Mouse (Mus musculus): ENCODE data around the gene Myl4.
"Not testable (repeated sequence)": the region's sequence is repeated elsewhere in the genome, so short reads cannot be mapped to it uniquely, and the experiment has no call there.

The Myl4 gene

GRCm38 (mm10) chr11:104571373-104571772 is 20.9 kb downstream of the Myl4 start:
- not testable (repeated sequence) for DNase-seq (ENCODE audit: low spot score in 2 of 2)

GRCm38 (mm10) chr11:104572091-104572490 is 21.6 kb downstream of the Myl4 start:
- no peak for DNase-seq (ENCODE audit: low spot score in 2 of 2)

GRCm38 (mm10) chr11:104572566-104572965 is 22.1 kb downstream of the Myl4 start:
- DNase-seq (ENCODE audit: low spot score in 2 of 2), result no peak

- DNase-seq (ENCODE audit: low spot score in 2 of 2), result no peak
These were observed 26.5 kb downstream of the Myl4 start for GRCm38 (mm10) chr11:104576772-104577612.

GRCm38 (mm10) chr11:104578074-104578473 is 27.6 kb downstream of the Myl4 start:
- no peak for DNase-seq (ENCODE audit: low spot score in 2 of 2)

GRCm38 (mm10) chr11:104579084-104579483 is 28.6 kb downstream of the Myl4 start:
- no peak for DNase-seq (ENCODE audit: low spot score in 2 of 2)

GRCm38 (mm10) chr11:104579575-104579974 is 29.1 kb downstream of the Myl4 start:
- no peak for DNase-seq (ENCODE audit: low spot score in 2 of 2)

GRCm38 (mm10) chr11:104580091-104580490 is 29.6 kb downstream of the Myl4 start:
- DNase-seq (ENCODE audit: low spot score in 2 of 2), result no peak

GRCm38 (mm10) chr11:104580606-104581005 is 30.1 kb downstream of the Myl4 start:
- no peak for DNase-seq (ENCODE audit: low spot score in 2 of 2)

- peak in 1 of 2 experiments; percentile 27 for DNase-seq (ENCODE audit: low spot score in 2 of 2)
These were observed 31.2 kb downstream of the Myl4 start for GRCm38 (mm10) chr11:104581446-104582307.

- DNase-seq (ENCODE audit: low spot score in 2 of 2), result no peak
These were observed 31.8 kb downstream of the Myl4 start for GRCm38 (mm10) chr11:104582308-104582606.

GRCm38 (mm10) chr11:104582630-104583364 is 32.3 kb downstream of the Myl4 start:
- no peak for DNase-seq (ENCODE audit: low spot score in 2 of 2)

- DNase-seq (ENCODE audit: low spot score in 2 of 2), result no peak
These were observed 35.0 kb downstream of the Myl4 start for GRCm38 (mm10) chr11:104585495-104585894.

- no peak for DNase-seq (ENCODE audit: low spot score in 2 of 2)
These were observed 37.4 kb downstream of the Myl4 start for GRCm38 (mm10) chr11:104587904-104588303.

GRCm38 (mm10) chr11:104588513-104588912 is 38.0 kb downstream of the Myl4 start:
- no peak for DNase-seq (ENCODE audit: low spot score in 2 of 2)

GRCm38 (mm10) chr11:104589570-104589969 is 39.1 kb downstream of the Myl4 start:
- no peak for DNase-seq (ENCODE audit: low spot score in 2 of 2)

GRCm38 (mm10) chr11:104590148-104590547 is 39.7 kb downstream of the Myl4 start:
- peak; percentile 47 to 72 for DNase-seq (ENCODE audit: low spot score in 2 of 2)

GRCm38 (mm10) chr11:104592066-104592835 is 41.8 kb downstream of the Myl4 start:
- no peak for DNase-seq (ENCODE audit: low spot score in 2 of 2)

GRCm38 (mm10) chr11:104596365-104596764 is 45.9 kb downstream of the Myl4 start:
- DNase-seq (ENCODE audit: low spot score in 2 of 2), result no peak

GRCm38 (mm10) chr11:104599265-104599945 is 48.9 kb downstream of the Myl4 start:
- no peak for DNase-seq (ENCODE audit: low spot score in 2 of 2)

- DNase-seq (ENCODE audit: low spot score in 2 of 2), result no peak
These were observed 50.2 kb downstream of the Myl4 start for GRCm38 (mm10) chr11:104600675-104601074.
